Comparison of ENCODE assay signal across 9 mouse cellular contexts in genomic region chr4:148154982-148155381, GRCm38 (mm10). TPM values are rescaled to one million over a fixed set of nuclear protein-coding genes. Genes with fewer than 3 reads are reported as not detected.
DNase-seq lines count a peak whose midpoint lies in the region; ATAC-seq and TF ChIP-seq lines count a peak whose summit lies in the region.
"Had no signal": no experiment of that assay in that cellular context is flagged by ENCODE, and none has a peak within 500 bp of the region (broad histone marks: within the 10 kb centered on the region; RNA-seq: fewer than 3 reads in every experiment).

No protein-coding gene starts in this region.

- WGBS in kidney, adult 2 months, result 38% methylated on average over 3 of the region's 3 CpGs
- 60% methylated on average over 3 of the region's 3 CpGs for WGBS in kidney, embryonic 16.5 days
- WGBS in stomach, postnatal 0 days, result 47% methylated on average over 3 of the region's 3 CpGs
- WGBS in forebrain, embryonic 11.5 days, result 75% methylated on average over 3 of the region's 3 CpGs

- no peaks in the 10 kb centered on the region; the same call in 1 of the 2 replicates for H3K36me3 ChIP-seq in kidney, adult 2 months (ENCODE audit: control insufficient read depth, insufficient read depth, low read length)
- 0 out of 2 replicates have a peak, but pooled peaks cover 7% of the 10 kb centered on the region for H3K36me3 ChIP-seq in kidney, embryonic 16.5 days (ENCODE audit: insufficient read depth, low read length)
- no peaks in the 10 kb centered on the region for H3K36me3 ChIP-seq in stomach, postnatal 0 days (ENCODE audit: control insufficient read depth, insufficient read depth, low read length)
- peaks cover 9% of the 10 kb centered on the region; the same call in 1 of the 2 replicates for H3K36me3 ChIP-seq in forebrain, embryonic 11.5 days (ENCODE audit: control insufficient read depth, insufficient read depth, low read length)

- no peak overlapping the region for H3K27ac ChIP-seq in kidney, adult 2 months (ENCODE audit: insufficient read depth, low read depth, low read length)
- H3K27ac ChIP-seq in kidney, embryonic 16.5 days (ENCODE audit: low read length), result no peak overlapping the region
- H3K27ac ChIP-seq in stomach, postnatal 0 days (replicated peaks), result no peak overlapping the region
- no peak overlapping the region for H3K27ac ChIP-seq in forebrain, embryonic 11.5 days (ENCODE audit: low read depth, low read length)

- no peaks in the 10 kb centered on the region for H3K27me3 ChIP-seq in kidney, adult 2 months (replicated peaks; ENCODE audit: control insufficient read depth, insufficient read depth, low read length)
- H3K27me3 ChIP-seq in kidney, embryonic 16.5 days (ENCODE audit: insufficient read depth, low read length), result peaks cover 6% of the 10 kb centered on the region; the same call in 1 of the 2 replicates
- no peaks in the 10 kb centered on the region for H3K27me3 ChIP-seq in stomach, postnatal 0 days (ENCODE audit: control insufficient read depth, insufficient read depth, low read length)
- H3K27me3 ChIP-seq in forebrain, embryonic 11.5 days (ENCODE audit: control insufficient read depth, insufficient read depth, low read length), result no peaks in the 10 kb centered on the region

- H3K9ac ChIP-seq in kidney, embryonic 16.5 days (replicated peaks; ENCODE audit: low read length), result no peak overlapping the region
- no peak overlapping the region for H3K9ac ChIP-seq in stomach, postnatal 0 days (ENCODE audit: low read length)
- H3K9ac ChIP-seq in forebrain, embryonic 11.5 days (ENCODE audit: low read length), result no peak overlapping the region

- intact Hi-C loops in left cerebral cortex, postnatal 36 days (cut with DNase I), result no loop called here

- no peak overlapping the region for H3K4me2 ChIP-seq in kidney, embryonic 16.5 days (replicated peaks; ENCODE audit: low read depth, low read length)
- H3K4me2 ChIP-seq in stomach, postnatal 0 days (replicated peaks; ENCODE audit: low read depth), result no peak overlapping the region
- H3K4me2 ChIP-seq in forebrain, embryonic 11.5 days (ENCODE audit: low read depth, low read length, severe bottlenecking), result no peak overlapping the region

- peak; percentile 30; the same call in 1 of the 2 replicates for TF ChIP-seq CTCF in kidney, adult 2 months (conservative IDR thresholded peaks at IDR 0.05; ENCODE audit: insufficient read depth, insufficient read length, low read depth, low read length)
- peak; percentile 70 for TF ChIP-seq CTCF in stomach, postnatal 0 days (IDR thresholded peaks at IDR 0.05; ENCODE audit: low read depth)

- ATAC-seq in kidney, embryonic 16.5 days (ENCODE audit: low FRiP score, low TSS enrichment), result no peak
- ATAC-seq in stomach, postnatal 0 days (ENCODE audit: low FRiP score, low TSS enrichment), result no peak
- ATAC-seq in forebrain, embryonic 11.5 days (replicated peaks; ENCODE audit: low FRiP score), result no peak

- peak; percentile 56 for DNase-seq in kidney, adult 2 months
- DNase-seq in thymus, postnatal 4 days, result peak; percentile 69
- DNase-seq in thymus, postnatal 36 days, result no peak
- peak; percentile 59 for DNase-seq in cerebellum, adult 8-10 months
- no peak for DNase-seq in stomach, postnatal 0 days (ENCODE audit: low spot score)
- DNase-seq in left cerebral cortex, postnatal 36 days (ENCODE audit: low spot score in 2 of 2), result no peak
- DNase-seq in forebrain, embryonic 11.5 days (ENCODE audit: low spot score), result no peak
- DNase-seq: heart, adult 11 months had no signal

- TF ChIP-seq EP300 in stomach, postnatal 0 days (optimal IDR thresholded peaks at IDR 0.05), result no peak

- no peak overlapping the region for H3K4me3 ChIP-seq in kidney, adult 2 months (ENCODE audit: insufficient read depth, low read depth, low read length)
- H3K4me3 ChIP-seq in kidney, embryonic 16.5 days (ENCODE audit: low read length), result no peak overlapping the region
- H3K4me3 ChIP-seq in stomach, postnatal 0 days (ENCODE audit: low read depth, low read length), result no peak overlapping the region
- H3K4me3 ChIP-seq in forebrain, embryonic 11.5 days (ENCODE audit: low read depth, low read length), result no peak overlapping the region

- no peaks in the 10 kb centered on the region for H3K9me3 ChIP-seq in kidney, embryonic 16.5 days (ENCODE audit: low read length)
- no peaks in the 10 kb centered on the region for H3K9me3 ChIP-seq in stomach, postnatal 0 days (ENCODE audit: control insufficient read depth, low read length)
- H3K9me3 ChIP-seq in forebrain, embryonic 11.5 days (ENCODE audit: control insufficient read depth, low read length), result no peaks in the 10 kb centered on the region

- H3K4me1 ChIP-seq in kidney, adult 2 months (ENCODE audit: control insufficient read depth, insufficient read depth, low read length), result peaks cover 5% of the 10 kb centered on the region; the same call in 1 of the 2 replicates
- H3K4me1 ChIP-seq in kidney, embryonic 16.5 days (ENCODE audit: insufficient read depth, low read length), result peaks cover 23% of the 10 kb centered on the region
- no peaks in the 10 kb centered on the region for H3K4me1 ChIP-seq in stomach, postnatal 0 days (replicated peaks; ENCODE audit: control insufficient read depth, insufficient read depth)
- peaks cover 7% of the 10 kb centered on the region; the same call in 1 of the 2 replicates for H3K4me1 ChIP-seq in forebrain, embryonic 11.5 days (replicated peaks; ENCODE audit: control insufficient read depth, insufficient read depth, low read length)

- no peak for TF ChIP-seq POLR2A in kidney, adult 2 months (IDR thresholded peaks at IDR 0.05; ENCODE audit: low read depth, low read length)

RNA-seq across cellular contexts. Expression of gene Fbxo6, which starts 3.0 kb away (rescaled TPM):
- 58.2 and 63.4 TPM in 2 replicates for polyA plus RNA-seq in kidney, adult 2 months (2012; rRNA removed)
- polyA plus RNA-seq in kidney, embryonic 16.5 days (2015; fragmentation: Nextera tagmentation; extraction: Ambion mirVana), result 22.0 and 22.2 TPM in 2 replicates
- polyA plus RNA-seq in stomach, postnatal 0 days (2015; fragmentation: Nextera tagmentation; extraction: Ambion mirVana), result 26.8 and 28.1 TPM in 2 replicates
- total RNA-seq in left cerebral cortex, postnatal 36 days (2021), result 10 to 100 TPM; 26.8 to 33.5 TPM
- 10.2 and 13.6 TPM in 2 replicates for polyA plus RNA-seq in forebrain, embryonic 11.5 days (2014; fragmentation: Nextera tagmentation; extraction: Ambion mirVana)

RNA-seq across cellular contexts. Expression of gene Fbxo44, which starts 5.3 kb away (rescaled TPM):
- polyA plus RNA-seq in kidney, adult 2 months (2012; rRNA removed), result 29.8 and 45.7 TPM in 2 replicates
- polyA plus RNA-seq in kidney, embryonic 16.5 days (2015; fragmentation: Nextera tagmentation; extraction: Ambion mirVana), result 19.8 and 20.6 TPM in 2 replicates
- polyA plus RNA-seq in stomach, postnatal 0 days (2015; fragmentation: Nextera tagmentation; extraction: Ambion mirVana), result 4.1 TPM in 2 replicates
- 100 to 1,000 TPM; 143 to 156 TPM for total RNA-seq in left cerebral cortex, postnatal 36 days (2021)
- polyA plus RNA-seq in forebrain, embryonic 11.5 days (2014; fragmentation: Nextera tagmentation; extraction: Ambion mirVana), result 44.9 and 45.0 TPM in 2 replicates

RNA-seq across cellular contexts. Expression of gene Fbxo2, which starts 5.4 kb away (rescaled TPM):
- 1.5 and 2.3 TPM in 2 replicates for polyA plus RNA-seq in kidney, adult 2 months (2012; rRNA removed)
- 1.8 and 2.3 TPM in 2 replicates for polyA plus RNA-seq in kidney, embryonic 16.5 days (2015; fragmentation: Nextera tagmentation; extraction: Ambion mirVana)
- 0.55 and 0.76 TPM in 2 replicates for polyA plus RNA-seq in stomach, postnatal 0 days (2015; fragmentation: Nextera tagmentation; extraction: Ambion mirVana)
- total RNA-seq in left cerebral cortex, postnatal 36 days (2021), result 100 to 1,000 TPM in 1 of 2 experiments, 10 to 100 TPM in 1; 96.6 to 113 TPM
- 0.87 and 0.91 TPM in 2 replicates for polyA plus RNA-seq in forebrain, embryonic 11.5 days (2014; fragmentation: Nextera tagmentation; extraction: Ambion mirVana)

RNA-seq across cellular contexts. Expression of gene Draxin, which starts 24.5 kb away (rescaled TPM):
- 0.03 and 0.11 TPM in 2 replicates for polyA plus RNA-seq in kidney, adult 2 months (2012; rRNA removed)
- polyA plus RNA-seq in kidney, embryonic 16.5 days (2015; fragmentation: Nextera tagmentation; extraction: Ambion mirVana), result 0.28 and 0.29 TPM in 2 replicates
- polyA plus RNA-seq in stomach, postnatal 0 days (2015; fragmentation: Nextera tagmentation; extraction: Ambion mirVana), result 0.01 TPM in 1 of 2 replicates, not detected in the other
- under 1 TPM; 0.43 to 0.47 TPM for total RNA-seq in left cerebral cortex, postnatal 36 days (2021)
- 3.8 and 5.0 TPM in 2 replicates for polyA plus RNA-seq in forebrain, embryonic 11.5 days (2014; fragmentation: Nextera tagmentation; extraction: Ambion mirVana)

RNA-seq across cellular contexts. Expression of gene Mad2l2, which starts 24.8 kb away (rescaled TPM):
- 22.8 and 25.5 TPM in 2 replicates for polyA plus RNA-seq in kidney, adult 2 months (2012; rRNA removed)
- polyA plus RNA-seq in kidney, embryonic 16.5 days (2015; fragmentation: Nextera tagmentation; extraction: Ambion mirVana), result 70.3 and 74.8 TPM in 2 replicates
- 24.6 and 25.0 TPM in 2 replicates for polyA plus RNA-seq in stomach, postnatal 0 days (2015; fragmentation: Nextera tagmentation; extraction: Ambion mirVana)
- total RNA-seq in left cerebral cortex, postnatal 36 days (2021), result 10 to 100 TPM; 14.7 to 15.2 TPM
- polyA plus RNA-seq in forebrain, embryonic 11.5 days (2014; fragmentation: Nextera tagmentation; extraction: Ambion mirVana), result 68.5 and 75.0 TPM in 2 replicates

Comparison
In these comparisons a context has a peak if more than half of its experiments do, and no peak if none do; other contexts are left out.
1. DNase-seq: peak in kidney, adult 2 months (single experiment), thymus, postnatal 4 days (single experiment) and cerebellum, adult 8-10 months (single experiment); none in thymus, postnatal 36 days (0 of 2), stomach, postnatal 0 days (single experiment), left cerebral cortex, postnatal 36 days (0 of 2) and forebrain, embryonic 11.5 days (single experiment).